Mouse (Mus musculus) forebrain, postnatal 0 days (tissue): ENCODE data around the gene Sun1. TPM values are rescaled to one million over a fixed set of nuclear protein-coding genes. Genes with fewer than 3 reads are reported as not detected.

Experiments
- ATAC-seq: fragments of 200-750 bp; cut with Nextera tagmentation; 2 replicates; pipeline ENCODE4 v1.8.0; 2017; ENCODE audit warnings: mild to moderate bottlenecking, moderate library complexity
- DNase-seq: peaks from one replicate; pipeline ENCODE4 v3.0.0-alpha.2; 2015
- H3K27ac ChIP-seq: fragments of 300-500 bp; sonication (generic); 2 replicates; pipeline ENCODE4 v1.5.1; 2014; ENCODE audit warnings: low read depth, mild to moderate bottlenecking, antibody characterized with exemption, low read length, moderate library complexity, mixed read lengths
- H3K27me3 ChIP-seq: fragments of 300-500 bp; sonication (generic); 2 replicates; pipeline ENCODE4 v1.6.1; 2014; ENCODE audit warnings: mild to moderate bottlenecking, low read length, mixed read lengths; ENCODE audit not compliant: insufficient read depth
- H3K36me3 ChIP-seq: fragments of 300-500 bp; sonication (generic); 2 replicates; pipeline ENCODE4 v1.6.1; 2014; ENCODE audit warnings: mild to moderate bottlenecking, moderate library complexity; ENCODE audit not compliant: insufficient read depth
- H3K4me1 ChIP-seq: fragments of 300-500 bp; sonication (generic); 2 replicates; pipeline ENCODE4 v1.6.1; 2014; ENCODE audit warnings: antibody characterized with exemption; ENCODE audit not compliant: insufficient read depth
- H3K4me2 ChIP-seq: fragments of 300-500 bp; sonication (generic); 2 replicates; pipeline ENCODE4 v1.6.1; 2014; ENCODE audit warnings: low read depth, mild to moderate bottlenecking, moderate library complexity
- H3K4me3 ChIP-seq: fragments of 300-500 bp; sonication (generic); 2 replicates; pipeline ENCODE4 v1.5.1; 2014; ENCODE audit warnings: low read depth, low read length, mixed read lengths
- H3K9ac ChIP-seq: fragments of 300-500 bp; sonication (generic); 2 replicates; pipeline ENCODE4 v1.6.1; 2014; ENCODE audit warnings: mild to moderate bottlenecking
- H3K9me3 ChIP-seq: fragments of 300-500 bp; sonication (generic); 2 replicates; pipeline ENCODE4 v1.6.1; 2016; ENCODE audit warnings: low read length
- CTCF ChIP-seq: sonication (generic); IDR thresholded peaks from 2 replicates; pipeline ENCODE4 v1.5.1; 2016; ENCODE audit warnings: antibody characterized with exemption, control low read depth, low read depth
- WGBS: fragments of 180-500 bp; shearing (Covaris S2); extraction: QIAGEN DNeasy Blood & Tissue Kit; methylation state at CpG from one replicate; pipeline ENCODE4 v1.1.7; 2014; 5-methylcytosine and 5-hydroxymethylcytosine counted together
- polyA plus RNA-seq: library from polyadenylated mRNA; unstranded; fragments of >200 nt; fragmentation: Nextera tagmentation; extraction: Ambion mirVana; gene quantifications from 2 replicates; pipeline ENCODE4 v1.2.1, GENCODE M21; 2015
- total RNA-seq: library from RNA; depleted of rRNA; stranded (reverse); fragments of >200 nt; gene quantifications from 2 replicates; pipeline ENCODE4 v1.2.3, GENCODE M21; 2014; rRNA removed

Gene Sun1
- total RNA-seq, result 72.6 and 84.8 TPM in 2 replicates
- polyA plus RNA-seq, result 22.7 and 34.5 TPM in 2 replicates

DNA sequence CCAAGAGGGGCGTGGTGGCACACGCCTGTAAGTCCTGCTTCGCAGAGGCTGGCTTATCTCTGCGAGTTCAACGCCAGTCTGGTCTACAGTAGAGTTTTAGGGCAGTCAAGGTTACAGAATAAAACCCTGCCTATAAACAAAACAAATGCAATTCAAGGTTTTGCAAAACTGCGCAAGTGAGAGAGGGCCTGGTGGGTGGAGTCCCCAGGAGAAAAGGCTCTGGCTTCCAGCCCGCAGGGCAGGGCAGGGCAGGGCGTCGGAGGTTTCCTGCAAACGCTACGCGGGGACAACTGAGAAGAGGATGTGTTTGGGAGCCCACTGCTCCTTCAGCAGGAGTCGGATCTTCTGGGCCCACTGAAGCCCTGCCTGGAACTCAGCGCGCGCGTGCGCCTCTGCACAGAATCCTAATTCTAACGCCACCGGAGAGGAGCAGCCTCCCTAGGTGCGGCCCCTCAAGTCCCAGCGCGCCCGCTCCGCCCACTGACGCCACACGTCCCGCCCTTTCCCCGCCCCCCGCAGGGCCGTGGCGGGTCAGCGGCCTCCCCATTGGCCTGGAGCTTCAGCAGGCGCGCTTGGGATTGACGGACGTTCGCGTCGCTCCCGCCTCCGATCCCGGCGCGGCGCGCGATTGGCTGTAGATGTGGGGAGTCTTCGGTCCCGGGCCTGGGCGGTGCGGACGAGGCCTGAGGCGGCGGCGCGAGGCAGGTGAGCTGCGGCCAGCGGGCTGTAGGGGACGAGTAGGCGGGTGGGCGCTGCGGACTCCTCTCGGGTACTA, at the start of gene Sun1:
Sun1 (plus strand) TSS at position 643 of the 775 bp plus-strand sequence.
- Histone ChIP-seq H3K4me1 (peaks cover 17% of the 10 kb centered on the region), H3K9ac (peak within 1 kb of the TSS; percentile 88), H3K9me3 (no peaks in the 10 kb centered on the region), H3K4me3 (peak within 1 kb of the TSS; percentile 83), H3K27ac (peak within 1 kb of the TSS; percentile 87), H3K4me2 (peak within 1 kb of the TSS; percentile 86), H3K27me3 (no peaks in the 10 kb centered on the region), H3K36me3 (no peaks in the 10 kb centered on the region)
- no peak for TF ChIP-seq CTCF
- whole genome bisulfite sequencing, result 3% methylated on average over 54 of the region's 64 CpGs
- ATAC-seq (peak; percentile 98), DNase-seq (peak; percentile 99)

DNA sequence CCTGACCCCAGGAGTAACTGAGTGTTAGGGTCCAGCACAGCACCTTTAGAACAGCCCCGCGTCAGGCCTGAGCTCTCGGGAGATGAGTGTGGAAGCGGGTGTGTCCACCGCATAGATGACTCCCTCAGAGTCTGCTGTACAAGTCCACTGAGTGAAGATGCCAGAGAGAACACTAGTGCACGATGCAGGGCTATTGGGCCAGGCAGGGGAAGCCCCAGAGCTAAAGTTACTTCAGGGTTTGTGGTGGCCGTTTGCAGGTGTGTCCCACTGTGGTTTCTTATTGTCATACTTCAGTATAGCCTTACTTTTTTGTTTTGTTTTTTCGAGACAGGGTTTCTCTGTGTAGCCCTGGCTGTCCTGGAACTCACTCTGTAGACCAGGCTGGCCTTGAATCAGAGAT, 39.5 kb upstream of the Sun1 start:
- Histone ChIP-seq H3K4me3 (no peak overlapping the region), H3K36me3 (peaks cover 44% of the 10 kb centered on the region), H3K4me1 (no peaks in the 10 kb centered on the region), H3K27me3 (no peaks in the 10 kb centered on the region), H3K9me3 (no peaks in the 10 kb centered on the region), H3K27ac (no peak overlapping the region), H3K9ac (no peak overlapping the region), H3K4me2 (no peak overlapping the region)
- WGBS, result 92% methylated on average over 8 of the region's 8 CpGs
- no peak for TF ChIP-seq CTCF
- DNase-seq, result no peak
- no peak for ATAC-seq

DNA sequence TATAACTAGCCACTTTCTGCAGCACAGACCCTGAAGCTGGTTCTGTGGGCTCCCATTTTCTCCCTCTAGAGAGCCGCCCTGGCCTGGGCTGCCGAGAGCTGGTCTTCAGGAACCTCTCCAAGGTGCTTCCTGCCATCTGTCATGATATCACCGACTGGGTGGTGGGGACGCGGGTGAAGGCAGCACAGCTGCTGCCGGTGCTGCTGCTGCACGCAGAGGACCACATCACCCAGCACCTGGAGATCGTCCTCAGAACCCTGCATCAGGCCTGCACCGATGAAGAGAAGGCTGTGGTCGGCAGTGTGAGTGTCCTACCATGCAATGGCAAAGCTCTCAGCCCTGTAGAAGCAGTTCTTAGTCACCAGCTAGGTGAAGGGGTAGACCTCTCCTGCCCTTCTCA, 38.8 kb upstream of the Sun1 start:
- no peak overlapping the region for H3K4me3 ChIP-seq

DNA sequence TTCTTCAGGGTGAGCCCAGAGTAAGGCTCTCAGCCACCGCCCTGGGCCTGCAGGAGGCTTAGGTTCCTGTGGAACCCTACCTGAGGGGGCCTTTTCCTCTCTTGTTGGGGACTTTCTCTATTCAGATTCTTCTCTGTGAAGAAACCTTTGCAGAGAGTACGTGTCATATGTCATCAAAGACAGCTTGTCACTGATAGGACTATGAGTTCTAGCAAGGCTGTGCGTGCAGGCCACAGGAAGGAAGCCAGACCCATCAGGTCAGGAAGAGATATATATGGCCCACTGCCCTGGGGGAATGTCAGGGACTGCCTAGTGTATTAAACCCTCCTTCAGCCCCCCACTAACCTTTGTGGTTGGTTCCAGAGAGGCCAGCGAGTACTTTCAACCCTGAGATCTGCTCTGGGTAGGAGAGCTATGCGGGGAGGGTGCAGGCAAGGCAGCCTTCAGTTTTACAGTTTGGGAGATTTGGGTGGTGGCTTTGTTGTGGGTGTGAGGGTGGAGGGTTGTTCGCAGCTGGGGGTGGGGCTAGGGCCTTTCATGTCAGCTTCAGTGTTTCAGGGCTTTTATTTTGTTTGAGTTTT, 33.6 kb upstream of the Sun1 start:
- no peak for DNase-seq
- Histone ChIP-seq H3K4me2 (no peak overlapping the region), H3K4me3 (no peak overlapping the region), H3K27ac (no peak overlapping the region), H3K9ac (no peak overlapping the region), H3K4me1 (no peaks in the 10 kb centered on the region), H3K27me3 (no peaks in the 10 kb centered on the region), H3K9me3 (no peaks in the 10 kb centered on the region), H3K36me3 (peaks cover 70% of the 10 kb centered on the region)
- WGBS, result 93% methylated on average over 6 of the region's 6 CpGs
- TF ChIP-seq CTCF, result no peak
- ATAC-seq, result no peak

More for the DNA sequence above, 38.8 kb upstream of the Sun1 start:
- WGBS, result 87% methylated on average over 10 of the region's 10 CpGs
- Histone ChIP-seq H3K4me1 (no peaks in the 10 kb centered on the region), H3K27ac (no peak overlapping the region), H3K9me3 (no peaks in the 10 kb centered on the region), H3K36me3 (peaks cover 40% of the 10 kb centered on the region), H3K4me2 (no peak overlapping the region), H3K9ac (no peak overlapping the region), H3K27me3 (no peaks in the 10 kb centered on the region)
- DNase-seq (no peak), ATAC-seq (no peak)
- no peak for TF ChIP-seq CTCF

DNA sequence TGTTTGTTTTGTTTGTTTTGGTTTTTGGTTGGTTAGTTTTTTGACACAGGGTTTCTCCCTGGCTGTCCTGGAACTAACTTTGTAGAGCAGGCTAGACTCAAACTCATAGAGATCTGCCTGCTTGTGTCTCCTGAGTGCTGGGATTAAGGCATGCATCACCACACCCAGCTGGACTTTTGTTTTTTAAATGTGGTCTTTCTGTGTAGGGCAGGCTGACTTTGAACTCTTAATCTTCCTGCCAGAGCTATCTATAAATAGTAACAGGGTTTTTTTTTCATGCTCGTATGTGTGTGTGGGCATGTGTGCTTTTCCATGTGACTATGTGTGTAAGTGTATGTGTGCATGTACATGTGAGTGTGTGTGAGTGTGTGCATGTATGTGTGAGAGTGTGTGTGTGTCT, 32.9 kb upstream of the Sun1 start:
- Histone ChIP-seq H3K9ac (no peak overlapping the region), H3K4me1 (no peaks in the 10 kb centered on the region), H3K27ac (no peak overlapping the region), H3K9me3 (no peaks in the 10 kb centered on the region), H3K27me3 (no peaks in the 10 kb centered on the region), H3K4me3 (no peak overlapping the region), H3K4me2 (no peak overlapping the region), H3K36me3 (peaks cover 66% of the 10 kb centered on the region)
- 83% methylated on average over 1 of the region's 1 CpGs for WGBS
- TF ChIP-seq CTCF, result no peak
- no peak for ATAC-seq
- DNase-seq, result no peak

DNA sequence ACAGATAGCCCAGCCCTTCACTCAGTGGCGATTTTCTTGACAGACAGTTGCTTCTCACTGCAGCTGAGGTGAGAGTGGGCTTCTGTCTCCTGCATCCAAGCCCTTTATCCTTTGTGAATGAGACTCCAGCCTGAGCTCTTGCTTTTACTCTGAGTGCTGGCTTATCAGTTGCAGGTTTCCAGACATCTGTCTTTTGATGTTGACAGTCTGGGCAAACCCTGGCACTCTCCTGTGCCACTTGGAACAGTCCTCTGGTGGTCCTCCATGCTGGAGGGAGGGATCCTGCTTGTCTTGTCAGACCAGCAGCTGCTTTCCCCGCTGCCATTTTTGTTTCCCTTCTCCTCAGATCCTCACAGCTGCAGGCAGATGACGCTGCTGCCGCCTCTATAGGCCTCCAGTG, 28.5 kb upstream of the Sun1 start:
- 95% methylated on average over 4 of the region's 4 CpGs for WGBS
- Histone ChIP-seq H3K27me3 (no peaks in the 10 kb centered on the region), H3K9ac (no peak overlapping the region), H3K9me3 (no peaks in the 10 kb centered on the region), H3K4me3 (no peak overlapping the region), H3K36me3 (peaks cover 52% of the 10 kb centered on the region), H3K27ac (no peak overlapping the region), H3K4me1 (no peaks in the 10 kb centered on the region), H3K4me2 (no peak overlapping the region)
- no peak for TF ChIP-seq CTCF
- DNase-seq, result no peak
- ATAC-seq, result no peak

DNA sequence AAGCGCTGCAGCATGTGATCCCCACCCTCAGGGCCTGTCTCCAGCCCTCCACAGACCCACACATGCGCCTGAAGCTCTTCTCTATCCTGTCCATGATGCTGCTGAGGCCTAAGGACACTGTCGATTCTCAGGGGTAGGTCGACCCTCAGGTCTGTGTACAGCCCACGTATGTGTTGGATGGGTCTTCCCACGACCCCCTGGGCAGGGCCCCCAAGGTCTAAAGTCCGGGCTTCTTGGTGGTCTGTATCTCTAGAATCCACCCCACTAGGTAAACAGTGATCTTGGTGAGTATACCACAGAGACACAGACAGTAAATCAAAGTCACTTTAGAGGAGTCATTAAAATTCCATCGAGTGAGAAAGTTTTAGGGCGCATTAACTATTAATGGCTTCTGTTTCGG, 26.3 kb upstream of the Sun1 start:
- TF ChIP-seq CTCF, result no peak
- no peaks in the 10 kb centered on the region for H3K4me1 ChIP-seq
- peaks cover 43% of the 10 kb centered on the region for H3K36me3 ChIP-seq
- no peak overlapping the region for H3K9ac ChIP-seq
- no peak for ATAC-seq
- no peak overlapping the region for H3K4me2 ChIP-seq
- H3K4me3 ChIP-seq, result no peak overlapping the region
- no peaks in the 10 kb centered on the region for H3K9me3 ChIP-seq
- H3K27me3 ChIP-seq, result no peaks in the 10 kb centered on the region
- DNase-seq, result no peak
- 55% methylated on average over 10 of the region's 10 CpGs for WGBS
- H3K27ac ChIP-seq, result 0 out of 2 replicates have a peak overlapping the region, but pooled peaks have one; percentile 21
